Mouse (Mus musculus) bone marrow, adult 2 months (tissue): ENCODE data around the gene Mog.

Experiments used
- CTCF ChIP-seq: fragments of 200-500 bp; IDR thresholded peaks from 2 replicates; pipeline ENCODE4 v1.5.1; 2011; ENCODE audit warnings: low read length, control low read depth; ENCODE audit not compliant: control insufficient read depth, insufficient read depth
- POLR2A ChIP-seq: fragments of 200-500 bp; IDR thresholded peaks from 2 replicates; pipeline ENCODE4 v1.6.1; 2011; ENCODE audit warnings: low read depth, mild to moderate bottlenecking, control low read depth, low read length, borderline replicate concordance; ENCODE audit not compliant: control insufficient read depth

DNA sequence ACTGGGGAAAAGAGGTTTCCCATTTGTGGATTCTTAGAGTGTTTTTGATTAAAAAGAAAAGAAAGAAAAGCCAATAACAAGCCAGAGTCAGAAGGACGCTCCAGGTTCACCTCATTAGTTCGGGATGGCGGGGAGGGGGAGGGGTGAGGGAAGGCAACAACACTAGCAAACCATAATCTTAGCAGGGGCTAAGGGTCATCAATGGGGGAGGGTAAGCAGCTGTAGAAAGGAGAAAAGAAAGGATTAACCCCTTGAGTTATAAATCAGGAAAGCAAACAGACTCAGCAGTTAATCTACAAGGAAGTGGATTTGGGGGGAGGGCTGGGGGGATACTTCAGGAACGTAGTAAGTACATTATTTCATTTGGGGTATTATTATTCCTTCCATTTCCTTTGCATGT, 41.4 kb downstream of the Mog start:
- TF ChIP-seq POLR2A: no peak
- no peak for TF ChIP-seq CTCF
